Mouse (Mus musculus) hindbrain, embryonic 16.5 days (tissue): ENCODE measurements around the gene Phkg1. TPM values are rescaled to one million over a fixed set of nuclear protein-coding genes. Genes with fewer than 3 reads are reported as not detected.

Experiments
- ATAC-seq: fragments of 200-750 bp; cut with Nextera tagmentation; 2 replicates; pipeline ENCODE4 v1.8.0; 2017; ENCODE audit warnings: moderate TSS enrichment, moderate library complexity
- H3K27ac ChIP-seq: fragments of 300-500 bp; sonication (generic); 2 replicates; pipeline ENCODE4 v1.5.1; 2014; ENCODE audit warnings: low read depth, mild to moderate bottlenecking, control low read depth, low read length, moderate library complexity
- H3K27me3 ChIP-seq: fragments of 300-500 bp; sonication (generic); replicated peaks from 2 replicates; pipeline ENCODE4 v1.6.1; 2014; ENCODE audit warnings: low read length; ENCODE audit not compliant: control insufficient read depth, insufficient read depth
- H3K36me3 ChIP-seq: fragments of 300-500 bp; sonication (generic); 2 replicates; pipeline ENCODE4 v1.6.1; 2014; ENCODE audit warnings: mild to moderate bottlenecking, low read length, moderate library complexity, mixed read lengths; ENCODE audit not compliant: control insufficient read depth, insufficient read depth
- H3K4me1 ChIP-seq: fragments of 300-500 bp; sonication (generic); 2 replicates; pipeline ENCODE4 v1.6.1; 2014; ENCODE audit warnings: low read depth, low read length; ENCODE audit not compliant: control insufficient read depth, insufficient read depth
- H3K4me2 ChIP-seq: fragments of 300-500 bp; sonication (generic); 2 replicates; pipeline ENCODE4 v1.6.1; 2014; ENCODE audit warnings: mild to moderate bottlenecking, low read length, control low read depth, moderate library complexity
- H3K4me3 ChIP-seq: fragments of 300-500 bp; sonication (generic); 2 replicates; pipeline ENCODE4 v1.5.1; 2014; ENCODE audit warnings: mild to moderate bottlenecking, low read length, control low read depth, moderate library complexity
- H3K9ac ChIP-seq: fragments of 300-500 bp; sonication (generic); 2 replicates; pipeline ENCODE4 v1.6.1; 2014; ENCODE audit warnings: low read depth, mild to moderate bottlenecking, control low read depth, low read length, moderate library complexity
- H3K9me3 ChIP-seq: fragments of 300-500 bp; sonication (generic); 2 replicates; pipeline ENCODE4 v1.6.1; 2014; ENCODE audit warnings: mild to moderate bottlenecking, low read length, moderate library complexity; ENCODE audit not compliant: control insufficient read depth
- WGBS: fragments of 180-500 bp; shearing (Covaris S2); extraction: QIAGEN DNeasy Blood & Tissue Kit; methylation state at CpG from one replicate; pipeline ENCODE4 v1.1.7; 2014; 5-methylcytosine and 5-hydroxymethylcytosine counted together
- polyA plus RNA-seq: library from polyadenylated mRNA; unstranded; fragments of >200 nt; fragmentation: Nextera tagmentation; extraction: Ambion mirVana; gene quantifications from 2 replicates; pipeline ENCODE4 v1.2.1, GENCODE M21; 2015

Gene Phkg1
- polyA plus RNA-seq, 1 experiment from 2014 or later: 1.0 TPM

GRCm38 (mm10) chr5:129862325-129862724 is 36.0 kb downstream of the Phkg1 start:
- H3K9me3 ChIP-seq: no peaks in the 10 kb centered on the region
- no peak overlapping the region for H3K27ac ChIP-seq
- peaks cover 21% of the 10 kb centered on the region for H3K36me3 ChIP-seq
- no peak overlapping the region for H3K4me3 ChIP-seq
- no peak overlapping the region for H3K4me2 ChIP-seq
- no peak overlapping the region for H3K9ac ChIP-seq
- ATAC-seq: no peak
- H3K4me1 ChIP-seq: no peaks in the 10 kb centered on the region
- WGBS: 92% methylated on average over 6 of the region's 6 CpGs
- no peaks in the 10 kb centered on the region for H3K27me3 ChIP-seq

GRCm38 (mm10) chr5:129856414-129856813 is 41.9 kb downstream of the Phkg1 start:
- no peak for ATAC-seq
- Histone ChIP-seq H3K36me3 (peaks cover 22% of the 10 kb centered on the region), H3K4me1 (no peaks in the 10 kb centered on the region), H3K9me3 (no peaks in the 10 kb centered on the region), H3K27me3 (no peaks in the 10 kb centered on the region), H3K4me3 (no peak overlapping the region), H3K4me2 (no peak overlapping the region), H3K27ac (no peak overlapping the region), H3K9ac (no peak overlapping the region)
- WGBS: 86% methylated on average over 5 of the region's 5 CpGs

GRCm38 (mm10) chr5:129855163-129855562 is 43.2 kb downstream of the Phkg1 start:
- Histone ChIP-seq H3K36me3 (peaks cover 22% of the 10 kb centered on the region), H3K9me3 (no peaks in the 10 kb centered on the region), H3K27ac (no peak overlapping the region), H3K4me2 (no peak overlapping the region), H3K4me3 (no peak overlapping the region), H3K4me1 (no peaks in the 10 kb centered on the region), H3K27me3 (no peaks in the 10 kb centered on the region), H3K9ac (no peak overlapping the region)
- ATAC-seq: no peak
- 40% methylated on average over 5 of the region's 5 CpGs for WGBS

- Histone ChIP-seq H3K4me2 (peak overlapping the region; percentile 64), H3K9ac (peak overlapping the region; percentile 74), H3K27me3 (no peaks in the 10 kb centered on the region), H3K4me3 (peak overlapping the region; percentile 61), H3K27ac (no peak overlapping the region), H3K36me3 (peaks cover 13% of the 10 kb centered on the region), H3K4me1 (no peaks in the 10 kb centered on the region; the same call in none of the 2 replicates), H3K9me3 (no peaks in the 10 kb centered on the region)
- WGBS: 59% methylated on average over 8 of the region's 8 CpGs
- ATAC-seq: no peak
These were observed 50.9 kb downstream of the Phkg1 start for GRCm38 (mm10) chr5:129847558-129847820.

GRCm38 (mm10) chr5:129846752-129847557 is 51.4 kb downstream of the Phkg1 start, which contains the start of gene Sumf2:
Gene Sumf2, plus strand, starts transcription at chr5:129846986.
- ATAC-seq: peak; percentile 99
- Histone ChIP-seq H3K4me1 (no peaks in the 10 kb centered on the region; the same call in none of the 2 replicates), H3K4me3 (peak within 1 kb of the TSS; percentile 61), H3K9ac (peak within 1 kb of the TSS; percentile 74), H3K9me3 (no peaks in the 10 kb centered on the region), H3K36me3 (peaks cover 13% of the 10 kb centered on the region), H3K27me3 (no peaks in the 10 kb centered on the region), H3K27ac (peak within 1 kb of the TSS; percentile 71), H3K4me2 (peak within 1 kb of the TSS; percentile 64)
- 10% methylated on average over 22 of the region's 22 CpGs for WGBS

GRCm38 (mm10) chr5:129844848-129845247 is 53.5 kb downstream of the Phkg1 start:
- no peak for ATAC-seq
- Histone ChIP-seq H3K4me2 (no peak overlapping the region), H3K9me3 (no peaks in the 10 kb centered on the region), H3K36me3 (peaks cover 13% of the 10 kb centered on the region), H3K9ac (no peak overlapping the region), H3K4me3 (no peak overlapping the region), H3K27me3 (no peaks in the 10 kb centered on the region), H3K27ac (no peak overlapping the region), H3K4me1 (no peaks in the 10 kb centered on the region; the same call in none of the 2 replicates)
- 94% methylated on average over 5 of the region's 5 CpGs for WGBS

Other genes starting within 250 kb of the Phkg1 start
- 7.1 and 7.7 TPM in 2 replicates for gene Zfp11, start 228.4 kb downstream of the Phkg1 start, polyA plus RNA-seq
- not detected in 2 replicates for gene Sept14, start 190.0 kb downstream of the Phkg1 start, polyA plus RNA-seq
- 171 and 176 TPM in 2 replicates for gene Mrps17, start 183.1 kb downstream of the Phkg1 start, polyA plus RNA-seq
- 96.4 and 98.7 TPM in 2 replicates for gene Nipsnap2, start 173.5 kb downstream of the Phkg1 start, polyA plus RNA-seq
- gene Psph, start 111.1 kb downstream of the Phkg1 start, polyA plus RNA-seq: 35.2 and 42.4 TPM in 2 replicates
- 31.3 and 31.7 TPM in 2 replicates for gene Sumf2, start 51.6 kb downstream of the Phkg1 start, polyA plus RNA-seq
- 679 and 729 TPM in 2 replicates for gene Chchd2, start 11.1 kb downstream of the Phkg1 start, polyA plus RNA-seq
- gene Zbed5, start 2.8 kb downstream of the Phkg1 start, polyA plus RNA-seq: 14.0 and 14.1 TPM in 2 replicates
- gene Nupr1l, start 10.0 kb upstream of the Phkg1 start, polyA plus RNA-seq: 4.5 and 4.7 TPM in 2 replicates
- gene Vkorc1l1, start 43.4 kb upstream of the Phkg1 start, polyA plus RNA-seq: 22.6 and 27.3 TPM in 2 replicates
- gene Gusb, start 104.5 kb upstream of the Phkg1 start, polyA plus RNA-seq: 35.8 and 37.3 TPM in 2 replicates
- 39.3 and 49.5 TPM in 2 replicates for gene Asl, start 130.7 kb upstream of the Phkg1 start, polyA plus RNA-seq
- 78.0 and 92.1 TPM in 2 replicates for gene Crcp, start 130.7 kb upstream of the Phkg1 start, polyA plus RNA-seq
- gene Tpst1, start 174.8 kb upstream of the Phkg1 start, polyA plus RNA-seq: 58.3 and 59.2 TPM in 2 replicates
- gene Kctd7, start 246.3 kb upstream of the Phkg1 start, polyA plus RNA-seq: 18.9 and 19.5 TPM in 2 replicates